Mouse (Mus musculus) embryonic fibroblast, embryonic 13.5 days (primary cell): ENCODE data around the gene Gdap1l1.

Source experiments
- CTCF ChIP-seq: IDR thresholded peaks from 2 replicates; pipeline ENCODE4 v1.5.1; 2011; ENCODE audit warnings: mild to moderate bottlenecking, control low read depth, low read length, moderate library complexity, borderline replicate concordance; ENCODE audit not compliant: insufficient read depth
- POLR2A ChIP-seq: IDR thresholded peaks from 2 replicates; pipeline ENCODE4 v1.6.1; 2011; ENCODE audit warnings: low read depth, mild to moderate bottlenecking, control low read depth, low read length, moderate library complexity

DNA sequence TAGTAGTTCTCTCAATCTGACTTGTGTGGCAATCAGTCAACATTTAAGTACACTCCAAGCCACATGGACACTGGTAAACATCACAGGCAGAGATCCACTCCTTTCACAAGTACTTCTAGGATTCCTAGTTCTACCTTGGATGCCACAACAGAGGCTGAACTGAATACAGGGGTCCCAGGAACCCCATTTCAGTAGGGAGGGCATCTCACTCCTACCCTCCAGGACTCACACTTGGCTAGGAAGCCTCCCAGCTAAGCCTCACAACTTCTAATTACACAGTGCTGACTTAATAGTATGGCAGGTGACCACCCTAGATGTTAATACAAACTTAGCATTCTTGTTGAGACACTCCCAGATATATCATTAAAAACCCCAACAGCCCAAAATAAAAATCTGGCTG is 20.4 kb upstream of the Gdap1l1 start:
- TF ChIP-seq POLR2A (no peak), CTCF (no peak)
